Mouse (Mus musculus) T-cell, adult 66 days (primary cell): ENCODE results near the gene Cyfip2. TPM values are rescaled to one million over a fixed set of nuclear protein-coding genes. Genes with fewer than 3 reads are reported as not detected.

Experiments used
- total RNA-seq, 2 experiments: library from RNA; stranded (reverse); gene quantifications; 3 replicates in 1 of 2; 4 replicates in 1 of 2; pipeline ENCODE4 v1.2.4; 2023

Cyfip2 gene
- 100 to 1,000 TPM; 164 to 181 TPM for total RNA-seq

DNA sequence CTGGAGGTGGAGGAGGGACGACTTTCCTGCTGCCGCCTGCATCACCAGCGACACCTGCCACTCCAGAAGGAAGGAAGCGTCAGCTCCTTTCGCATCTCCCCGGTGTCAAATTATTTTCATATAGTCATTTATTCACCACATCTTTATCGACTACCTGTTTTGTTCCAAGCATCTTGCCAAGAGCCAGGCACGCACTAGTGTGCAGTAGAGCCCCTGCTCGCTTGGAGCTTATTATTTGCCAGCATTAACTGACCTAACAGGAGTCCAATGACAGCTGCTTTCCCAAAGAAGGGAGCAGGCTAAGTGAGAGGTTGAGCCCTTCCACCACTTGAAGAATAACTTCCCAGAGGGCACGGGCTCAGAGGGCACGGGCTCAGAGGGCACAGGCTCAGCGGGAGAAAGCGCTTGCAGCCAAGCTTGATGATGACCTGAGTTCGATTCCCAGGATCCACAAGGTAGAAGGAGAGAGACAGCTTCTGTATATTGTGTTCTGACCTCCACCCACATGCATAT is at the start of gene Cyfip2:
Gene Cyfip2 (minus strand): TSS at position 337 of the 513 bp plus-strand sequence.

DNA sequence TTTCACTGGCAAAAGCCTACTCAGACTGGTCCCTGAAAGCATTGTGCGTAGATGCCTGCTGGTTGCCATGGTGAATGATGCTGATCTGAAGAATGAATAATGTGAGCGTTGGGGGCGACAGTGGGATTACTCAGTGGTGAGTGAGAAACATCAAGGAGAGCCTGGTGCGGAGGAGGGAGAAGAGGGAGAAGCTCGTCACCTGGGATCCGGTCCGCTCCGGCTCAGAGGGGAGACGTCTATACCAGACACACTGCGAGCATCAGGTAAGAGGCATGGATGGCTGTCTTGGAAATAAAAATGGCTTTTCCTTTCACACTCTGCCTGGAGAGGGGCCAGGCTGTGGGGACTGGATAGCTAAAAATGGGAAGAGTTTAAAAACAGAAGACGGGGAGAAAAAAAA is 77.3 kb downstream of the Cyfip2 start, which contains the start of gene Fndc9:
Gene Fndc9 (plus strand): TSS at position 198 of the 400 bp plus-strand sequence.

DNA sequence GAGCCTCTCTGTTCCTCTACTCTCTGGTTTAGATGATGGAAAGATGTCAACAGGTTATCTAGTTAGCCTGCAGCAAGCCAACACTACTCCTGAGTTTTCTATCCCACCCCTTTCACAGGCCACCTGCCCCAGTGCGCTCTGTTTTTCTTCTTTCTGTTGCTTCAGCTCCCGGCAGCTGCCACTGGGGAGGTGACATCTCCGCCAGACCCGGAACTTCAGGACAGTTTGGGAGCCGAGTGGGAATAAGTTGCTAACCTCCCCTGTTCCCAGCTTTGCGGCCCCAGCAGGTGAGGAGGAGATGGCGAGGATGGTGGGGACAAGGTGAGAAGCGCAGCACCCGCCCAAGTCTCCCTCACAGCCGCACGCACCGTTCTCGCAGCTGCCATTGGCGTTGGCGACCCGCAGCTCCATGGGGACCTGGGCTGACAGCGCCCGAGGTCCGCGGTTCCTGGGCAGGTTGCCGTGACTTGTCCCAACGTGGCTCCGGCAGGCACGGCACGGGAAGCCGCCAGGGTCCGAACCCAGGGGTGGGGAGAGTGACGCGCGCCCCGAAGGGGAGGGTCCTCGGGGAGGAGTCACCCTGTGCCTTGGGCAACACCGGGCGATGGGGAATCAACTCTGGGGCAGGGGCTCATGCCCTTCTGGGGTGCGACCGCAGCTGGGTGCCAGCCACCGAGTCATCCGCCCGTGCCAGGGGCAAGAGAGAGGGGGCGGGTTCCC is 146.6 kb downstream of the Cyfip2 start, which contains the start of gene Nipal4:
Gene Nipal4 (minus strand): TSS at position 643 of the 720 bp plus-strand sequence.

Other genes starting within 250 kb of the Cyfip2 start
- under 1 TPM in 1 of 2 experiments, not detected in 1; 0.27 TPM for gene Nipal4, start 146.4 kb downstream of the Cyfip2 start, total RNA-seq
- not detected for gene Fndc9, start 77.3 kb downstream of the Cyfip2 start, total RNA-seq
- gene Itk, start 76.7 kb upstream of the Cyfip2 start, total RNA-seq: 100 to 1,000 TPM; 424 to 440 TPM
- 1 to 10 TPM; 1.4 to 1.6 TPM for gene Fam71b, start 83.7 kb upstream of the Cyfip2 start, total RNA-seq
- gene Med7, start 124.1 kb upstream of the Cyfip2 start, total RNA-seq: 10 to 100 TPM; 17.0 to 21.4 TPM
- gene Havcr2, start 142.1 kb upstream of the Cyfip2 start, total RNA-seq: under 1 TPM; 0.47 to 0.70 TPM
- gene Gm12169, start 211.4 kb upstream of the Cyfip2 start, total RNA-seq: not detected